Mouse (Mus musculus) cerebellum, adult 2 months (tissue): Measurements from ENCODE around the gene Ccdc151. TPM values are rescaled to one million over a fixed set of nuclear protein-coding genes. Genes with fewer than 3 reads are reported as not detected.
A peak's percentile ranks its signal among the peaks of the same experiment; 100 is the strongest.

Experiments
- DNase-seq, 2 experiments: peaks; one replicate each; pipeline ENCODE4 v3.0.0; 2021
- H3K27ac ChIP-seq: fragments of 200-500 bp; 2 replicates; pipeline ENCODE4 v1.5.1; 2012; ENCODE audit warnings: low read length, control low read depth, inconsistent platforms; ENCODE audit not compliant: insufficient read depth
- H3K27me3 ChIP-seq: fragments of 200-500 bp; 2 replicates; pipeline ENCODE4 v1.6.1; 2012; ENCODE audit warnings: inconsistent platforms, mild to moderate bottlenecking, low read length, moderate library complexity; ENCODE audit not compliant: control insufficient read depth, insufficient read depth
- H3K4me1 ChIP-seq: fragments of 200-500 bp; 2 replicates; pipeline ENCODE4 v1.6.1; 2011; ENCODE audit warnings: low read length; ENCODE audit not compliant: control insufficient read depth, insufficient read depth
- H3K4me3 ChIP-seq: fragments of 200-500 bp; replicated peaks from 2 replicates; pipeline ENCODE3; 2011; ENCODE audit warnings: mild to moderate bottlenecking, low read depth, low read length, control low read depth; ENCODE audit not compliant: insufficient read depth
- CTCF ChIP-seq: fragments of 200-500 bp; IDR thresholded peaks from 2 replicates; pipeline ENCODE4 v1.5.1; 2011; ENCODE audit warnings: low read depth, mild to moderate bottlenecking, control low read depth, low read length, moderate library complexity, borderline replicate concordance; ENCODE audit not compliant: insufficient read depth
- POLR2A ChIP-seq: fragments of 200-500 bp; IDR thresholded peaks from 2 replicates; pipeline ENCODE4 v1.6.1; 2011; ENCODE audit warnings: low read length, control low read depth, borderline replicate concordance; ENCODE audit not compliant: insufficient read depth
- WGBS: fragments of 180-500 bp; shearing (Covaris S2); methylation state at CpG from one replicate; pipeline ENCODE4 v1.1.7; 2018; 5-methylcytosine and 5-hydroxymethylcytosine counted together
- polyA plus RNA-seq: library from polyadenylated mRNA; depleted of rRNA; stranded (reverse); fragments of >200 nt; gene quantifications from 2 replicates; pipeline ENCODE4 v1.2.3, GENCODE M21; 2012; rRNA removed

Gene Ccdc151
- polyA plus RNA-seq, 1 experiment, result 2.7 TPM

DNA sequence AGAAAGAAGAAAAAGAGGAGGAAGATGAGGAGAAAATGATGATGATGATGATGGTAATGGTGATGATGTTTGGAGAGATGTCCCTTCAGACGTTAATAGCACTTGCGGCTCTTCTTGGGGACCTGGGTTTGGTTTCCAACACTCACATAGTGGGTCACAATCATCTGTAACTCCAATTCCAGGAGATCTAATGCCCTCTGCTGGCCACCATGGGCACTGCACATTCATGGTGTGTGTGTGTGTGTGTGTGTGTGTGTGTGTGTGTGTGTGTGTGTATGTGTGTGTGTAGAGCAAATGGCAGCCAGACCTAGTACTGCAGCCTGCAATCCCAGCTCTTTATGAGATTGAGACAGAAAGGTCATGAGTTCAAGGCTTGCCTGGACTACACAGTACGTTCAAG, 50.5 kb downstream of the Ccdc151 start:
- no peak overlapping the region for H3K4me3 ChIP-seq
- H3K27me3 ChIP-seq, result no peaks in the 10 kb centered on the region
- TF ChIP-seq POLR2A (no peak), CTCF (peak; percentile 34; the same call in 1 of the 2 replicates)
- DNase-seq, result no peak
- H3K4me1 ChIP-seq, result no peaks in the 10 kb centered on the region
- no peak overlapping the region for H3K27ac ChIP-seq
- 83% methylated on average over 3 of the region's 3 CpGs for WGBS

DNA sequence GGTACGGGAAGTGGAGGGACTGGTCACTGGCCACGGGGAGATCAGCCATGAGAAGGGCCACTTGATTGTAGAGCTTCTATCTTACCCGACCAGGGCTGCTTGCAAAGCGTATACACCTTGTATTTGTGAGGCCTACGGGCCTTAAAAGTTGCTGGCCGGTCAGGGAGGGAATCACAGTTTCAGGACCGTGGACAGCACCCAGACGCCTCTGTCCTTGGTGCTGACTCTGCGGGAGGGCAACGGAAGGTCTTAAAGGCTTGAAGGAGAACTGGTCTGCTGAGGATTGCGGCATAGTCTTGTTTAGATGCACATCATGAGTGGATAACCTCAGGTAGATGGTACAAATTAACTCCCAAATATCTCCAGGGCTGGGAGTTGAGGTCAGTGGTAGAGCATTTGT, 52.1 kb downstream of the Ccdc151 start:
- no peaks in the 10 kb centered on the region for H3K4me1 ChIP-seq
- H3K27ac ChIP-seq, result no peak overlapping the region
- WGBS, result 24% methylated on average over 11 of the region's 11 CpGs
- H3K27me3 ChIP-seq, result no peaks in the 10 kb centered on the region
- no peak for DNase-seq
- no peak for TF ChIP-seq CTCF
- no peak for TF ChIP-seq POLR2A
- no peak overlapping the region for H3K4me3 ChIP-seq

DNA sequence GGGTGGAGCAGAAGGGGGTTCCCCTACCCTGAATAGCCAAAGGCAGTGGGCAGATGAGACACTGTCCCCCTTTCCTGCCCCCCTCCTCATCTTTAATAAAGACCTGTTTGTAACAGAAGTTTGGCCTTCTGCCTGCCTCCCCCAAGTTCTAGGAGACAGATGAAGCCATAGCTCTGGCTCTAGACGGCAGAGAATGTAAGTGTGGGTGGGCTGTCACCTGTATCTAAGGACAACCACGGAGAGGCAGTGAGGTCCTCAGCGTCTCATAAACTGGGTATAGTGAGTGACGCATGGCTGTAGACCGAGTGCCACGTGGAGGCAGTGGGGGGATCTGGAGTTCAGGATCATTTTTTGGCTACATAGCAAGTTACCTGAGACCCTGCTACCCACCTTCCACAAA, 53.6 kb downstream of the Ccdc151 start:
- WGBS, result 41% methylated on average over 6 of the region's 6 CpGs
- H3K27me3 ChIP-seq, result no peaks in the 10 kb centered on the region
- TF ChIP-seq CTCF (no peak), POLR2A (no peak)
- no peak overlapping the region for H3K27ac ChIP-seq
- no peak for DNase-seq
- 0 out of 2 replicates have a peak, but pooled peaks cover 3% of the 10 kb centered on the region for H3K4me1 ChIP-seq
- no peak overlapping the region for H3K4me3 ChIP-seq

DNA sequence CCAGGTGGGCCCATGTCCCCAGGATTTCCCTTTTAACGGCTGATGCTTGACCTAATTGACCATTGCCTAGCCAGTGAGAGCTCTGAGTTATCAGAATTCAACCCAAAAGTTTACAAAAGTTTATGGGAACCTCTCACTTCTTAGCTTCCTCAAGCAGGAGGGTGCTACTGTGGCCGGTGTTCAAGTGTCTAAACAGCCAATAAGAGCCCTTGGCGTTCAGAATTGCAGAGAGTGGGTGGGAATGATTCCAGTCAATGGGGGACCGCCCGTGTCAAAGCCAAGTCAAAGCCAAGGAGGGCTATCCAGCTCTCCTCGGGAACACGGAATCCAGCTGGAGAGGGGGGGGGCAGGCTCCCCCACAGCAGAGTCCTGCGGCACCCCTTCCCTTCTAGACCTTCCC, 54.3 kb downstream of the Ccdc151 start:
- DNase-seq, result no peak
- no peak overlapping the region for H3K27ac ChIP-seq

DNA sequence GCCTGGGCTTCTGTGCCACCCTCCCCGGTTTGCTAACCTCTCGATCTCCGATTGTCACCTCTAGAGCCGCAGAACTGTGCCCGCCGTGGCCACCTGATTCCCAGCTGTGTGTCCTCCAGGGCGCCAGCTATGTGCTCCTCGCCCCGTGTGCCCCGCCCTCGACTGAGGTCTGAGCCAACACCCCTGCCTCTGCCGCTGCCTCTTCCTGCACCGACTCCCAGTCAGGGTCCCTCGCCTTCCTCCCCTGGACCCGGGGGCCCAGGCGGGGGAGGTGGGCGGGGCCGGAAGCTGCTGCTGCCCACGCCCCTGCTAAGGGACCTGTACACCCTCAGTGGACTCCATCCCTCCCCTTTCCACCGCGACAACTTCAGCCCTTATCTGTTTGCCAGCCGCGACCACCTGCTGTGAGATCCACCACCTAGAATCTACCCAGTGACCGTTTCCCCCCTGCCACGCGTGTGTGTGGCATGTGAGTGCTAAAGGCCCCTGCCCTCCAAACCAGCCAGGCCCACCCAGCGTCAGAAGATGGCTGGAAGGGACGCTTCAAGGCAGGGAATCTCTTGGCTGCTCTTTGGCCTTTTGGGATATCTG, 54.8 kb downstream of the Ccdc151 start:
- Histone ChIP-seq H3K4me3 (no peak overlapping the region), H3K27ac (no peak overlapping the region), H3K4me1 (0 out of 2 replicates have a peak, but pooled peaks cover 3% of the 10 kb centered on the region), H3K27me3 (no peaks in the 10 kb centered on the region)
- no peak for DNase-seq
- 39% methylated on average over 28 of the region's 28 CpGs for WGBS
- TF ChIP-seq CTCF (no peak), POLR2A (no peak)

More for the DNA sequence above, 54.3 kb downstream of the Ccdc151 start:
- H3K4me3 ChIP-seq, result no peak overlapping the region
- 49% methylated on average over 8 of the region's 8 CpGs for WGBS
- no peaks in the 10 kb centered on the region for H3K27me3 ChIP-seq
- H3K4me1 ChIP-seq, result 0 out of 2 replicates have a peak, but pooled peaks cover 3% of the 10 kb centered on the region
- TF ChIP-seq POLR2A (no peak), CTCF (no peak)

DNA sequence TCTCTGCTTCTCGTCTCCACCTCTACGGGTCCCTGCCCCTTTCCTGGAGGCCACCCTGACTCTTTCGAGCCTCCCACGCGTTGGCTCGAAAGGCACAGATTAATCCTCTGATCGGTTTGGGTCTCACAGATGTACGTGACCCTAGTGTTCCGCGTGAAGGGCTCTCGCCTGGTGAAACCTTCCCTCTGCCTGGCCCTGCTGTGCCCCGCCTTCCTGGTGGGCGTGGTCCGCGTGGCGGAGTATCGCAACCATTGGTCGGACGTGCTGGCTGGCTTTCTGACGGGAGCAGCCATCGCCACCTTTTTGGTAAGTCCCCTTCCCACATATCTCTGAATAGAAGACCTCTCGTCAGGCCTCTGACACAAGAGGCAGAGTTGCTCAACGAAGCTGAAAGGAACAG, 58.2 kb downstream of the Ccdc151 start:
- H3K27ac ChIP-seq, result no peak overlapping the region
- 0 out of 2 replicates have a peak, but pooled peaks cover 3% of the 10 kb centered on the region for H3K4me1 ChIP-seq
- H3K4me3 ChIP-seq, result no peak overlapping the region
- WGBS, result 35% methylated on average over 23 of the region's 23 CpGs
- DNase-seq, result peak in 1 of 2 experiments; percentile 20
- TF ChIP-seq POLR2A, result no peak
- no peak for TF ChIP-seq CTCF
- H3K27me3 ChIP-seq, result no peaks in the 10 kb centered on the region

DNA sequence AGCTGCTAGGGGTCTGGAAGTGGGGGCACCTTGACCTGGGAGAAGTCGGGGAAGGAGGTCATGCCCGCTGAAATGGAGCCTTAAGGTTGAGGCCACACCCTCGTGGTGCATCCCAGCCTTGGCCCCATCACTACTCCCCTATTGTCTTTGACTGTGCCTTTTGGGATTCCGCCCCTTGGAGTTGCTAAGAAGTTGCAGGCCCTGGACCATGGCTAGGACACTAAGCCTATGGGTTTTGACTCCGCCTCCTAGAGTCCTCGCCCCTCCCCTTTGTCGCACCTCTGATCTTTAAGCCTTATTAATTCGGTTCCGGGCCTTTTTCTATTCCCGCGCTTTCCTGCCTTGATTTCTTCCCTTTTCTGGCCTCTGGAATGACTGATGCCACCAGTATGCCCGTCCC, 58.8 kb downstream of the Ccdc151 start:
- 64% methylated on average over 12 of the region's 12 CpGs for WGBS
- Histone ChIP-seq H3K27me3 (no peaks in the 10 kb centered on the region), H3K4me1 (0 out of 2 replicates have a peak, but pooled peaks cover 3% of the 10 kb centered on the region), H3K4me3 (no peak overlapping the region), H3K27ac (no peak overlapping the region)
- no peak for DNase-seq
- TF ChIP-seq CTCF, result no peak
- no peak for TF ChIP-seq POLR2A

DNA sequence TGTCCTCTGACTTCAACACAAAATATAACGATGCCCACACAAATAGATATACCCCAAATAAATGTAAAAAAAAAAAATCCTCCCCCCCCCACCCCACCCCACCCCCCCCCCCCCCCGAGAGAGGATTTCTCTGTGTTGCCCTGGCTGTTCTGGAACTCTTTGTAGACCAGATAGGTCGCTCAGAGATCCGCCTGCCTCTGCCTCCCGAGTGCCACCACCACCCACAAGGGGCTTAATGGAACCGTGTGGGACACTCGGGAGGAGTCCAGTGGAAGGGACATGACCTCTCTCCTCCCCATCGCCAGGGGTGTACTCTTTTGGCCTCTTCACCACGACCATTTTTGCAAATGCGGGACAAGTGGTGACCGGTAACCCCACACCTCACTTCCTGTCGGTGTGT, 59.4 kb downstream of the Ccdc151 start:
- Histone ChIP-seq H3K4me1 (peaks cover 9% of the 10 kb centered on the region), H3K27ac (no peak overlapping the region), H3K4me3 (no peak overlapping the region), H3K27me3 (no peaks in the 10 kb centered on the region)
- no peak for DNase-seq
- 77% methylated on average over 12 of the region's 12 CpGs for WGBS
- TF ChIP-seq CTCF, result no peak
- TF ChIP-seq POLR2A, result no peak

Other genes with a start within 250 kb of the Ccdc151 start
- 3.8 TPM in 2 replicates for gene Spc24, start 242.3 kb downstream of the Ccdc151 start, polyA plus RNA-seq
- gene Kank2, start 203.9 kb downstream of the Ccdc151 start, polyA plus RNA-seq, result 44.7 and 50.6 TPM in 2 replicates
- gene Angptl8, start 167.1 kb downstream of the Ccdc151 start, polyA plus RNA-seq, result not detected in 2 replicates
- gene Dock6, start 150.0 kb downstream of the Ccdc151 start, polyA plus RNA-seq, result 39.3 and 41.4 TPM in 2 replicates
- 13.9 and 16.3 TPM in 2 replicates for gene Rab3d, start 84.4 kb downstream of the Ccdc151 start, polyA plus RNA-seq
- 14.7 and 16.6 TPM in 2 replicates for gene Ccdc159, start 75.2 kb downstream of the Ccdc151 start, polyA plus RNA-seq
- gene Tmem205, start 75.1 kb downstream of the Ccdc151 start, polyA plus RNA-seq, result 62.5 and 64.1 TPM in 2 replicates
- 97.5 and 106 TPM in 2 replicates for gene Plppr2, start 65.6 kb downstream of the Ccdc151 start, polyA plus RNA-seq
- gene Swsap1, start 46.9 kb downstream of the Ccdc151 start, polyA plus RNA-seq, result 12.2 and 12.8 TPM in 2 replicates
- 9.2 and 10.4 TPM in 2 replicates for gene Epor, start 39.1 kb downstream of the Ccdc151 start, polyA plus RNA-seq
- gene Rgl3, start 13.2 kb downstream of the Ccdc151 start, polyA plus RNA-seq, result 67.6 and 83.3 TPM in 2 replicates
- 91.3 and 95.3 TPM in 2 replicates for gene Prkcsh, start 172 bp upstream of the Ccdc151 start, polyA plus RNA-seq
- gene Elavl3, start 49.4 kb upstream of the Ccdc151 start, polyA plus RNA-seq, result 165 and 169 TPM in 2 replicates
- not detected in 2 replicates for gene Gm49318, start 68.6 kb upstream of the Ccdc151 start, polyA plus RNA-seq
- gene Zfp653, start 68.7 kb upstream of the Ccdc151 start, polyA plus RNA-seq, result 45.4 and 48.3 TPM in 2 replicates
- 85.2 and 90.2 TPM in 2 replicates for gene Ecsit, start 82.8 kb upstream of the Ccdc151 start, polyA plus RNA-seq
- 1.6 and 1.8 TPM in 2 replicates for gene Cnn1, start 96.6 kb upstream of the Ccdc151 start, polyA plus RNA-seq
- gene Elof1, start 114.5 kb upstream of the Ccdc151 start, polyA plus RNA-seq, result 125 and 130 TPM in 2 replicates
- gene Acp5, start 133.1 kb upstream of the Ccdc151 start, polyA plus RNA-seq, result 0.25 and 0.28 TPM in 2 replicates
- gene Pigyl, start 154.2 kb upstream of the Ccdc151 start, polyA plus RNA-seq, result 115 and 150 TPM in 2 replicates
- gene Zfp872, start 185.5 kb upstream of the Ccdc151 start, polyA plus RNA-seq, result 0.07 and 0.13 TPM in 2 replicates
- 16.8 and 19.8 TPM in 2 replicates for gene Zfp809, start 223.1 kb upstream of the Ccdc151 start, polyA plus RNA-seq